ENCODE assay signal across 9 mouse cellular contexts in genomic region chr1:161766656-161767055, GRCm38 (mm10). TPM values are rescaled to one million over a fixed set of nuclear protein-coding genes. Genes with fewer than 3 reads are reported as not detected.
DNase-seq lines count a peak whose midpoint lies in the region; ATAC-seq and TF ChIP-seq lines count a peak whose summit lies in the region.
"Had no signal": no experiment of that assay in that cellular context is flagged by ENCODE, and none has a peak within 500 bp of the region (broad histone marks: within the 10 kb centered on the region; RNA-seq: fewer than 3 reads in every experiment).

No protein-coding gene starts in this region.

- H3K4me1 ChIP-seq in intestine, postnatal 0 days (replicated peaks; ENCODE audit: control insufficient read depth, insufficient read depth, low read length): no peaks in the 10 kb centered on the region

- no peaks in the 10 kb centered on the region for H3K36me3 ChIP-seq in intestine, postnatal 0 days (ENCODE audit: control insufficient read depth, insufficient read depth)

- H3K4me2 ChIP-seq in intestine, postnatal 0 days (replicated peaks; ENCODE audit: low read depth): peak overlapping the region; percentile 50

- peak; percentile 24 for DNase-seq in kidney, adult 9 months
- DNase-seq in kidney, adult 18-20 months: no peak
- DNase-seq in c-Kit-positive CD71-positive TER-119-negative erythroid progenitor cells, embryonic 14.5 days (ENCODE audit: low read depth): peak; percentile 66
- DNase-seq in skeletal muscle tissue, adult 2 months (ENCODE audit: low read depth, low spot score): peak; percentile 17
- DNase-seq in left cerebral cortex, adult 9 months (ENCODE audit: low spot score in 2 of 2): no peak
- DNase-seq in cerebellum, adult 9-10 months: no peak
- DNase-seq in retina, postnatal 1 day: no peak

- 0 out of 2 replicates have a peak overlapping the region, but pooled peaks have one; percentile 12 for H3K4me3 ChIP-seq in intestine, postnatal 0 days (ENCODE audit: low read depth, low read length)

- ATAC-seq in intestine, postnatal 0 days: peak; percentile 77

- TF ChIP-seq CTCF in intestine, postnatal 0 days (IDR thresholded peaks at IDR 0.05; ENCODE audit: low read depth): no peak

- H3K27me3 ChIP-seq in intestine, postnatal 0 days (replicated peaks; ENCODE audit: control insufficient read depth, insufficient read depth, low read length): no peaks in the 10 kb centered on the region

- 28% methylated on average over 5 of the region's 5 CpGs for WGBS in intestine, postnatal 0 days

- H3K27ac ChIP-seq in intestine, postnatal 0 days (ENCODE audit: low read depth, low read length): peak overlapping the region; percentile 17; the same call in 1 of the 2 replicates

- H3K9ac ChIP-seq in intestine, postnatal 0 days (ENCODE audit: low read depth, low read length): no peak overlapping the region

- no peaks in the 10 kb centered on the region for H3K9me3 ChIP-seq in intestine, postnatal 0 days (ENCODE audit: control insufficient read depth)

RNA-seq across cellular contexts. Expression of gene Fasl, which starts 21.6 kb away (rescaled TPM):
- not detected in 2 replicates for polyA plus RNA-seq in intestine, postnatal 0 days (2015; fragmentation: Nextera tagmentation; extraction: Ambion mirVana)
- polyA plus RNA-seq: limb, embryonic 11.5 days had no signal

Comparison
In these comparisons a context has a peak if more than half of its experiments do, and no peak if none do; other contexts are left out.
1. DNase-seq: peak in kidney, adult 9 months (single experiment), c-Kit-positive CD71-positive TER-119-negative erythroid progenitor cells, embryonic 14.5 days (single experiment) and skeletal muscle tissue, adult 2 months (single experiment); none in kidney, adult 18-20 months (single experiment), left cerebral cortex, adult 9 months (0 of 2), cerebellum, adult 9-10 months (single experiment) and retina, postnatal 1 day (single experiment).